Mouse (Mus musculus) bone marrow macrophage, adult 2 months (primary cell): Measurements from ENCODE around the gene Mybbp1a. TPM values are rescaled to one million over a fixed set of nuclear protein-coding genes. Genes with fewer than 3 reads are reported as not detected.

ENCODE experiments used
- H3K27ac ChIP-seq: 2 replicates; pipeline ENCODE4 v1.5.1; 2012; ENCODE audit warnings: low read depth, low read length; ENCODE audit not compliant: insufficient read depth
- H3K4me1 ChIP-seq: 2 replicates; pipeline ENCODE4 v1.6.1; 2012; ENCODE audit warnings: low read length; ENCODE audit not compliant: control insufficient read depth, insufficient read depth
- H3K4me3 ChIP-seq: 2 replicates; pipeline ENCODE4 v1.5.1; 2012; ENCODE audit warnings: mild to moderate bottlenecking, low read length, moderate library complexity; ENCODE audit not compliant: insufficient read depth
- CTCF ChIP-seq: IDR thresholded peaks from 2 replicates; pipeline ENCODE4 v1.5.1; 2012; ENCODE audit warnings: low read depth, mild to moderate bottlenecking, low read length, moderate library complexity
- POLR2A ChIP-seq: IDR thresholded peaks from 2 replicates; pipeline ENCODE4 v1.6.1; 2012; ENCODE audit warnings: mild to moderate bottlenecking, low read depth, low read length, borderline replicate concordance
- polyA plus RNA-seq: library from polyadenylated mRNA; stranded (reverse); fragments of >200 nt; gene quantifications from 2 replicates; pipeline ENCODE4 v1.2.4, GENCODE M21; 2012; ENCODE audit not compliant: missing spikeins, insufficient read depth, insufficient read length

The Mybbp1a gene
- polyA plus RNA-seq, 1 experiment: 35.7 TPM

- TF ChIP-seq POLR2A (no peak), CTCF (no peak)
- no peak overlapping the region for H3K4me3 ChIP-seq
- no peaks in the 10 kb centered on the region for H3K4me1 ChIP-seq
- no peak overlapping the region for H3K27ac ChIP-seq
Observed at GRCm38 (mm10) chr11:72411945-72412344, 29.2 kb upstream of the Mybbp1a start.

- H3K4me3 ChIP-seq: no peak overlapping the region
- H3K27ac ChIP-seq: no peak overlapping the region
- no peaks in the 10 kb centered on the region for H3K4me1 ChIP-seq
- TF ChIP-seq CTCF (no peak), POLR2A (no peak)
Observed at GRCm38 (mm10) chr11:72413016-72413415, 28.1 kb upstream of the Mybbp1a start.

GRCm38 (mm10) chr11:72413601-72414190 is 27.5 kb upstream of the Mybbp1a start:
- H3K4me1 ChIP-seq: no peaks in the 10 kb centered on the region

GRCm38 (mm10) chr11:72415155-72415554 is 26.0 kb upstream of the Mybbp1a start:
- Histone ChIP-seq H3K4me3 (no peak overlapping the region), H3K4me1 (no peaks in the 10 kb centered on the region), H3K27ac (no peak overlapping the region)
- no peak for TF ChIP-seq POLR2A
- TF ChIP-seq CTCF: no peak

More at GRCm38 (mm10) chr11:72413601-72414190, 27.5 kb upstream of the Mybbp1a start:
- TF ChIP-seq POLR2A (no peak), CTCF (no peak)
- Histone ChIP-seq H3K4me3 (no peak overlapping the region), H3K27ac (no peak overlapping the region)

- Histone ChIP-seq H3K4me1 (no peaks in the 10 kb centered on the region), H3K27ac (no peak overlapping the region), H3K4me3 (no peak overlapping the region)
- TF ChIP-seq CTCF (no peak), POLR2A (no peak)
Observed at GRCm38 (mm10) chr11:72416666-72417065, 24.5 kb upstream of the Mybbp1a start.

GRCm38 (mm10) chr11:72417376-72417775 is 23.8 kb upstream of the Mybbp1a start:
- no peak for TF ChIP-seq POLR2A
- no peak for TF ChIP-seq CTCF
- no peaks in the 10 kb centered on the region for H3K4me1 ChIP-seq
- H3K4me3 ChIP-seq: no peak overlapping the region
- H3K27ac ChIP-seq: no peak overlapping the region

- TF ChIP-seq CTCF: no peak
- no peak for TF ChIP-seq POLR2A
- no peaks in the 10 kb centered on the region for H3K4me1 ChIP-seq
- no peak overlapping the region for H3K27ac ChIP-seq
- no peak overlapping the region for H3K4me3 ChIP-seq
Observed at GRCm38 (mm10) chr11:72418227-72418626, 22.9 kb upstream of the Mybbp1a start.

- no peaks in the 10 kb centered on the region for H3K4me1 ChIP-seq
- no peak for TF ChIP-seq POLR2A
- TF ChIP-seq CTCF: no peak
- H3K27ac ChIP-seq: no peak overlapping the region
- H3K4me3 ChIP-seq: no peak overlapping the region
Observed at GRCm38 (mm10) chr11:72419006-72419405, 22.1 kb upstream of the Mybbp1a start.

- no peak overlapping the region for H3K4me3 ChIP-seq
- TF ChIP-seq CTCF (no peak), POLR2A (no peak)
Observed at GRCm38 (mm10) chr11:72420460-72421122, 20.6 kb upstream of the Mybbp1a start.

GRCm38 (mm10) chr11:72421518-72422278 is 19.5 kb upstream of the Mybbp1a start:
- Histone ChIP-seq H3K4me3 (no peak overlapping the region), H3K27ac (no peak overlapping the region), H3K4me1 (no peaks in the 10 kb centered on the region)
- TF ChIP-seq POLR2A: no peak
- no peak for TF ChIP-seq CTCF

More at GRCm38 (mm10) chr11:72420460-72421122, 20.6 kb upstream of the Mybbp1a start:
- H3K4me1 ChIP-seq: no peaks in the 10 kb centered on the region
- H3K27ac ChIP-seq: no peak overlapping the region

- no peak overlapping the region for H3K4me3 ChIP-seq
- no peak overlapping the region for H3K27ac ChIP-seq
- no peak for TF ChIP-seq POLR2A
- TF ChIP-seq CTCF: no peak
- H3K4me1 ChIP-seq: no peaks in the 10 kb centered on the region
Observed at GRCm38 (mm10) chr11:72423686-72424085, 17.5 kb upstream of the Mybbp1a start.
